29 mouse cellular contexts compared by ENCODE assay signal in genomic region chr8:48232927-48233326, GRCm38 (mm10).
DNase-seq lines count a peak whose midpoint lies in the region; ATAC-seq and TF ChIP-seq lines count a peak whose summit lies in the region.
"Had no signal": no experiment of that assay in that cellular context is flagged by ENCODE, and none has a peak within 500 bp of the region (broad histone marks: within the 10 kb centered on the region; RNA-seq: fewer than 3 reads in every experiment).

No protein-coding gene starts in this region.

- TF ChIP-seq POLR2A in limb, embryonic 14.5 days (IDR thresholded peaks at IDR 0.05; ENCODE audit: borderline replicate concordance, extremely low read depth, insufficient read depth, insufficient read length), result no peak

- H3K36me3 ChIP-seq in forebrain, embryonic 11.5 days (ENCODE audit: control insufficient read depth, insufficient read depth, low read length), result peaks cover 28% of the 10 kb centered on the region
- peaks cover 96% of the 10 kb centered on the region for H3K36me3 ChIP-seq in forebrain, embryonic 10.5 days (replicated peaks)
- H3K36me3 ChIP-seq in midbrain, postnatal 0 days (ENCODE audit: insufficient read depth, low read length), result peaks cover 32% of the 10 kb centered on the region
- peaks cover 78% of the 10 kb centered on the region for H3K36me3 ChIP-seq in midbrain, embryonic 13.5 days
- peaks cover 27% of the 10 kb centered on the region for H3K36me3 ChIP-seq in limb, embryonic 11.5 days (ENCODE audit: control insufficient read depth, insufficient read depth, low read length)
- peaks cover 55% of the 10 kb centered on the region for H3K36me3 ChIP-seq in limb, embryonic 14.5 days (ENCODE audit: control insufficient read depth, insufficient read depth, low read length)

- no peak overlapping the region for H3K4me3 ChIP-seq in forebrain, embryonic 11.5 days (ENCODE audit: low read depth, low read length)
- no peak overlapping the region for H3K4me3 ChIP-seq in forebrain, embryonic 10.5 days
- no peak overlapping the region for H3K4me3 ChIP-seq in midbrain, postnatal 0 days (ENCODE audit: low read depth, low read length)
- no peak overlapping the region for H3K4me3 ChIP-seq in midbrain, embryonic 13.5 days (replicated peaks)
- no peak overlapping the region for H3K4me3 ChIP-seq in limb, embryonic 11.5 days (ENCODE audit: low read depth, low read length)
- no peak overlapping the region for H3K4me3 ChIP-seq in limb, embryonic 14.5 days (replicated peaks; ENCODE audit: low read length)
- H3K4me3 ChIP-seq: embryonic facial prominence, embryonic 10.5 days; embryonic facial prominence, embryonic 13.5 days; erythroblast, embryonic 14.5 days; gastrocnemius, adult 2 months; heart, embryonic 12.5 days; heart, embryonic 15.5 days had no signal

- no peaks in the 10 kb centered on the region for H3K4me1 ChIP-seq in forebrain, embryonic 11.5 days (replicated peaks; ENCODE audit: control insufficient read depth, insufficient read depth, low read length)
- H3K4me1 ChIP-seq in forebrain, embryonic 10.5 days, result no peaks in the 10 kb centered on the region
- 0 out of 2 replicates have a peak, but pooled peaks cover 2% of the 10 kb centered on the region for H3K4me1 ChIP-seq in midbrain, postnatal 0 days (ENCODE audit: insufficient read depth, low read length)
- H3K4me1 ChIP-seq in midbrain, embryonic 13.5 days (replicated peaks), result no peaks in the 10 kb centered on the region
- peaks cover 12% of the 10 kb centered on the region for H3K4me1 ChIP-seq in limb, embryonic 11.5 days (ENCODE audit: control insufficient read depth, insufficient read depth, low read length)
- peaks cover 16% of the 10 kb centered on the region; the same call in 1 of the 2 replicates for H3K4me1 ChIP-seq in limb, embryonic 14.5 days (ENCODE audit: control insufficient read depth, insufficient read depth, low read length)
- H3K4me1 ChIP-seq: embryonic facial prominence, embryonic 10.5 days had no signal

- no peak overlapping the region for H3K9ac ChIP-seq in forebrain, embryonic 11.5 days (ENCODE audit: low read length)
- H3K9ac ChIP-seq in midbrain, postnatal 0 days (replicated peaks; ENCODE audit: low read length, poor library complexity, severe bottlenecking), result no peak overlapping the region
- H3K9ac ChIP-seq in midbrain, embryonic 13.5 days (replicated peaks), result no peak overlapping the region
- H3K9ac ChIP-seq in limb, embryonic 11.5 days (ENCODE audit: low read length), result no peak overlapping the region
- no peak overlapping the region for H3K9ac ChIP-seq in limb, embryonic 14.5 days (ENCODE audit: low read depth, low read length, severe bottlenecking)
- H3K9ac ChIP-seq: embryonic facial prominence, embryonic 13.5 days; forebrain, postnatal 0 days; heart, embryonic 12.5 days; heart, embryonic 15.5 days; hindbrain, embryonic 14.5 days had no signal

- DNase-seq in forebrain, embryonic 11.5 days (ENCODE audit: low spot score), result peak; percentile 13
- no peak for DNase-seq in forebrain, embryonic 10.5 days (ENCODE audit: extremely low spot score, low spot score)
- no peak for DNase-seq in midbrain, postnatal 0 days (ENCODE audit: low spot score)
- DNase-seq in limb, embryonic 11.5 days (ENCODE audit: low spot score), result peak; percentile 61
- peak; percentile 49 for DNase-seq in limb, embryonic 14.5 days (ENCODE audit: low spot score)
- no peak for DNase-seq in right cerebral cortex, postnatal 4 days
- DNase-seq: adrenal gland, adult 8-10 months; adrenal gland, postnatal 25 days; cerebellum, adult 11-12 months; cerebellum, adult 8-10 months; cerebellum, postnatal 10 days; cerebellum, postnatal 36 days; embryo, embryonic 11 days; forebrain, postnatal 0 days; gastrocnemius, adult 2 months; gastrocnemius, postnatal 14 days; heart, adult 11 months; heart, postnatal 10 days; heart, postnatal 36 days had no signal

- no peak for ATAC-seq in forebrain, embryonic 11.5 days (replicated peaks; ENCODE audit: low FRiP score)
- no peak for ATAC-seq in midbrain, postnatal 0 days (ENCODE audit: low FRiP score)
- no peak for ATAC-seq in midbrain, embryonic 13.5 days
- ATAC-seq in limb, embryonic 11.5 days (ENCODE audit: insufficient number of reproducible peaks, low FRiP score, low TSS enrichment, low read depth), result peak; percentile 44; the same call in 1 of the 2 replicates
- no peak for ATAC-seq in limb, embryonic 14.5 days (ENCODE audit: low FRiP score, low read depth)
- ATAC-seq in frontal cortex, adult (ENCODE audit: low TSS enrichment), result no peak
- ATAC-seq: activated CD4-positive, CD25-positive, alpha-beta regulatory T cell, adult 4 months; forebrain, embryonic 14.5 days; forebrain, postnatal 0 days had no signal

- 93% methylated on average over 7 of the region's 7 CpGs for WGBS in forebrain, embryonic 11.5 days
- 91% methylated on average over 7 of the region's 7 CpGs for WGBS in forebrain, embryonic 10.5 days
- 63% methylated on average over 7 of the region's 7 CpGs for WGBS in midbrain, postnatal 0 days
- 83% methylated on average over 7 of the region's 7 CpGs for WGBS in midbrain, embryonic 13.5 days
- 57% methylated on average over 7 of the region's 7 CpGs for WGBS in limb, embryonic 11.5 days
- WGBS in limb, embryonic 14.5 days, result 37% methylated on average over 7 of the region's 7 CpGs

- no peak for TF ChIP-seq CTCF in midbrain, postnatal 0 days (IDR thresholded peaks at IDR 0.05)

- H3K27ac ChIP-seq in forebrain, embryonic 11.5 days (ENCODE audit: low read depth, low read length), result no peak overlapping the region
- no peak overlapping the region for H3K27ac ChIP-seq in forebrain, embryonic 10.5 days
- 0 out of 2 replicates have a peak overlapping the region, but pooled peaks have one; percentile 12 for H3K27ac ChIP-seq in midbrain, postnatal 0 days (ENCODE audit: low read depth, low read length)
- H3K27ac ChIP-seq in midbrain, embryonic 13.5 days, result no peak overlapping the region
- no peak overlapping the region for H3K27ac ChIP-seq in limb, embryonic 11.5 days (replicated peaks; ENCODE audit: low read depth, low read length)
- no peak overlapping the region for H3K27ac ChIP-seq in limb, embryonic 14.5 days (replicated peaks; ENCODE audit: low read depth, low read length)
- H3K27ac ChIP-seq: embryonic facial prominence, embryonic 10.5 days; embryonic facial prominence, embryonic 13.5 days; gastrocnemius, adult 2 months; heart, embryonic 15.5 days; hindbrain, embryonic 14.5 days had no signal

- no peak overlapping the region for H3K4me2 ChIP-seq in forebrain, embryonic 11.5 days (ENCODE audit: low read depth, low read length, severe bottlenecking)
- no peak overlapping the region for H3K4me2 ChIP-seq in midbrain, postnatal 0 days (ENCODE audit: low read depth, low read length, poor library complexity, severe bottlenecking)
- H3K4me2 ChIP-seq in midbrain, embryonic 13.5 days (replicated peaks), result no peak overlapping the region
- H3K4me2 ChIP-seq in limb, embryonic 11.5 days (ENCODE audit: low read depth, severe bottlenecking), result no peak overlapping the region
- H3K4me2 ChIP-seq in limb, embryonic 14.5 days (replicated peaks; ENCODE audit: low read depth, low read length, severe bottlenecking), result no peak overlapping the region
- H3K4me2 ChIP-seq: embryonic facial prominence, embryonic 13.5 days; heart, embryonic 12.5 days; heart, embryonic 15.5 days; hindbrain, embryonic 14.5 days had no signal

- H3K27me3 ChIP-seq in forebrain, embryonic 11.5 days (ENCODE audit: control insufficient read depth, insufficient read depth, low read length), result no peaks in the 10 kb centered on the region
- no peaks in the 10 kb centered on the region for H3K27me3 ChIP-seq in forebrain, embryonic 10.5 days (ENCODE audit: poor library complexity, severe bottlenecking)
- H3K27me3 ChIP-seq in midbrain, postnatal 0 days (ENCODE audit: insufficient read depth, low read length), result no peaks in the 10 kb centered on the region
- H3K27me3 ChIP-seq in midbrain, embryonic 13.5 days, result no peaks in the 10 kb centered on the region
- H3K27me3 ChIP-seq in limb, embryonic 11.5 days (ENCODE audit: control insufficient read depth, insufficient read depth, low read length), result no peaks in the 10 kb centered on the region
- H3K27me3 ChIP-seq in limb, embryonic 14.5 days (ENCODE audit: control insufficient read depth, insufficient read depth, low read length), result no peaks in the 10 kb centered on the region
- H3K27me3 ChIP-seq: embryonic facial prominence, embryonic 13.5 days; heart, embryonic 12.5 days; heart, embryonic 15.5 days had no signal

- H3K9me3 ChIP-seq in forebrain, embryonic 11.5 days (ENCODE audit: control insufficient read depth, low read length), result peaks cover 13% of the 10 kb centered on the region; the same call in 1 of the 2 replicates
- H3K9me3 ChIP-seq in forebrain, embryonic 10.5 days, result peaks cover 33% of the 10 kb centered on the region
- H3K9me3 ChIP-seq in midbrain, postnatal 0 days (ENCODE audit: low read length), result 0 out of 2 replicates have a peak, but pooled peaks cover 6% of the 10 kb centered on the region
- H3K9me3 ChIP-seq in midbrain, embryonic 13.5 days, result peaks cover 8% of the 10 kb centered on the region; the same call in 1 of the 2 replicates
- peaks cover 7% of the 10 kb centered on the region; the same call in 1 of the 2 replicates for H3K9me3 ChIP-seq in limb, embryonic 11.5 days (ENCODE audit: control insufficient read depth, low read length)
- peaks cover 6% of the 10 kb centered on the region; the same call in 1 of the 2 replicates for H3K9me3 ChIP-seq in limb, embryonic 14.5 days (ENCODE audit: control insufficient read depth, low read length)
- H3K9me3 ChIP-seq: embryonic facial prominence, embryonic 13.5 days; heart, embryonic 15.5 days had no signal

Comparison
In these comparisons a context has a peak if more than half of its experiments do, and no peak if none do; other contexts are left out.
1. DNase-seq: peak in forebrain, embryonic 11.5 days (single experiment), limb, embryonic 11.5 days (single experiment) and limb, embryonic 14.5 days (single experiment); none in forebrain, embryonic 10.5 days (single experiment), midbrain, postnatal 0 days (single experiment) and right cerebral cortex, postnatal 4 days (single experiment).